Comparison of ENCODE assay signal across 8 mouse cellular contexts in the genomic region with DNA sequence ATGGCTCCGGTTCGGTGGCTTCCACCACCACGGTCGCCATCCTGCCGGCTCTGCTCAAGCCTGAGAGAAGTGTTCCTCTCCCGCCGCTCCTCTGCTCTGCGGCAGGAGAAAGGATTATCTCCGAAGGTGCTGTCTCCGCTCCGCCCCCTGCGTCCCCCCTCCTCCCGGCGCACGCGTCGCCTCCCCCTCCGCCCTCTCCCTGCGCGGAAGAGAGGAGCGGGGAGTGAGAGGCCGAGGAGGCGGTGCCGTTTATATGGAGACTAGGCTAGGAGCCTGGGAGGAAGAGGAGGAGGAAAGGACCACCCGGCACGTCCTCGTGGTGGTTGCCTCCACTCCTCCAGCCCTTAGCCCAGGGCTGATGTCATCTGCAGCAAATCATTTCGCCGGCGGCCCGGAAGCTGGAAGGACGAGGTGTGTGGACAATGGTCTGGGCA. TPM values are rescaled to one million over a fixed set of nuclear protein-coding genes. Genes with fewer than 3 reads are reported as not detected.
DNase-seq lines count a peak whose midpoint lies in the region; ATAC-seq and TF ChIP-seq lines count a peak whose summit lies in the region.

Gene Map1b, minus strand, starts transcription at position 93 of the 434 bp plus-strand sequence.

- no peak for TF ChIP-seq CTCF in cortical plate, adult 2 months (IDR thresholded peaks at IDR 0.05; ENCODE audit: extremely low read depth, insufficient read depth, low read length)

- ATAC-seq in CD4-positive, CD25-positive, alpha-beta regulatory T cell, adult 4 months: no peak

- peak; percentile 18 for DNase-seq in CD4-positive, CD25-positive, alpha-beta regulatory T cell, adult 2 months (ENCODE audit: low read depth, low spot score)
- DNase-seq in gastrocnemius, postnatal 14 days: peak; percentile 63
- peak; percentile 22 for DNase-seq in induced T-regulatory cell, adult 2 months (ENCODE audit: low read depth)
- DNase-seq in left cerebral cortex, postnatal 14 days (ENCODE audit: low spot score in 2 of 2): peak; percentile 77 to 86
- DNase-seq in mesoderm, embryonic 11.5 days (ENCODE audit: low read depth, low spot score): peak; percentile 91
- peak; percentile 34 for DNase-seq in skeletal muscle tissue, adult 2 months (ENCODE audit: low read depth, low spot score)

- TF ChIP-seq POLR2A in cortical plate, adult 2 months (IDR thresholded peaks at IDR 0.05; ENCODE audit: extremely low read depth, insufficient read depth, low read length): peak; percentile 93

- peak within 1 kb of the TSS; percentile 97 for H3K4me3 ChIP-seq in cortical plate, adult 2 months (ENCODE audit: insufficient read depth, low read length)

- intact Hi-C loops in gastrocnemius, postnatal 14 days (cut with DNase I; ENCODE audit: low total_unique reads): loop anchor here (10.0 kb wide), 1 partner anchor 142 kb away; no protein-coding TSS in a partner anchor
- intact Hi-C loops in left cerebral cortex, postnatal 14 days (cut with DNase I): loop anchor here (2.0 to 10.0 kb wide), 4 partner anchors 128 to 320 kb away; no protein-coding TSS in a partner anchor

- H3K4me1 ChIP-seq in cortical plate, adult 2 months (ENCODE audit: control insufficient read depth, insufficient read depth, low read length): no peaks in the 10 kb centered on the region

- H3K27ac ChIP-seq in cortical plate, adult 2 months (ENCODE audit: insufficient read depth, low read length): peak within 1 kb of the TSS; percentile 98

RNA-seq across cellular contexts. Expression of gene Map1b, which starts in this region (rescaled TPM):
- under 1 TPM; 0.16 to 0.26 TPM for polyA plus RNA-seq in CD4-positive, CD25-positive, alpha-beta regulatory T cell, adult 4 months (2017; shearing (Covaris generic))
- 128 and 134 TPM in 2 replicates for polyA plus RNA-seq in cortical plate, adult 2 months (2012; rRNA removed)
- total RNA-seq in gastrocnemius, postnatal 14 days (2021): 10 to 100 TPM; 17.3 to 23.4 TPM
- 100 to 1,000 TPM; 679 to 694 TPM for total RNA-seq in left cerebral cortex, postnatal 14 days (2021)

Comparison
In these comparisons a context has a peak if more than half of its experiments do, and no peak if none do; other contexts are left out.
1. RNA of gene Map1b (total RNA-seq): 679 to 694 TPM in left cerebral cortex, postnatal 14 days; 17.3 to 23.4 TPM in gastrocnemius, postnatal 14 days; every median in the first group is over 10 times any median in the second.
2. RNA of gene Map1b (polyA plus RNA-seq): 128 to 134 TPM in cortical plate, adult 2 months; 0.16 to 0.26 TPM in CD4-positive, CD25-positive, alpha-beta regulatory T cell, adult 4 months; every median in the first group is over 100 times any median in the second.
3. DNase-seq: peak in every context shown above with its lines; median percentile 91 in mesoderm, embryonic 11.5 days; 82 in left cerebral cortex, postnatal 14 days; 63 in gastrocnemius, postnatal 14 days; 34 in skeletal muscle tissue, adult 2 months; 22 in induced T-regulatory cell, adult 2 months; 18 in CD4-positive, CD25-positive, alpha-beta regulatory T cell, adult 2 months.